Mouse (Mus musculus): ENCODE data around the gene Pcgf6. TPM values are rescaled to one million over a fixed set of nuclear protein-coding genes. Genes with fewer than 3 reads are reported as not detected.

Gene Pcgf6
- polyA plus RNA-seq, 1 experiment = 5.4 TPM

DNA sequence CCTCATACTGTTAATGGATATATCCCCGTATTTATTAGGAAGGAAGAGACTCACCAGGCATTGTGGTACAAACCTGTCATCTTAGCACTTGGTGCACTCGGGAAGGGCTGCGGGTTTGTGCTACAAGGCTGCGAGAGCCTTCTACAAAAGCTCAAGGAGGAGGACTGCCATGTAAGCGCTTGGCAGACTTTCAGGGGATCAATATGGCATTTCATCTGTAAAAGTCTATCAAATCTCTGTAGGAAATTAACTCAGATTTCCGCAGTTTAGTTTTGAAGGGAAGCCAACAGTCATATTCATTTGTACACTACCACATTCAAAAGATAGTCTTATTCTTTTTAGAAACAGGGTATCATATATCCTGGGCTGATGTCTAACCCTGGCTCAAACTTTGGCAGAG, 18.9 kb downstream of the Pcgf6 start:
- 90% methylated on average over 6 of the region's 6 CpGs for WGBS
- no peak for DNase-seq (ENCODE audit: low read depth, low spot score)

DNA sequence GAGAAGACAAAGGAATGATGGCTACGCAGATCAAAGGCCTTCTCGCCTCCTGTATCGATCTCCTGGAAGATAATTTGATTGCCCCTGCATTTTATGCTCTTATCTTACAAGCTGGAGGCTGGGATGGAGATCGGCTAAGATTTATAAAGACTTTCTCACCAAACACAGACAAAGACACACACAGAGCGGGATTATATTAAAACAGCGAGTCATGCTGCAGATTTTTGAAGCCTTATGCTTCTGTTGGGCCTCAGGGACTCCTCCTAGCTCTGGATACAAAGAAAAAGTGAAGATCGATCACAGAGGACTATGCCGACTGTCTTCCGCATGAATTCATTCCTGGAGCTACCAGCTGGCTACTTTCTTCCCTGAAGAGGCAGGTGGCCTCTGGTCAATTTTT, 20.9 kb downstream of the Pcgf6 start:
- WGBS = 81% methylated on average over 9 of the region's 9 CpGs
- DNase-seq (ENCODE audit: low read depth, low spot score) = no peak

DNA sequence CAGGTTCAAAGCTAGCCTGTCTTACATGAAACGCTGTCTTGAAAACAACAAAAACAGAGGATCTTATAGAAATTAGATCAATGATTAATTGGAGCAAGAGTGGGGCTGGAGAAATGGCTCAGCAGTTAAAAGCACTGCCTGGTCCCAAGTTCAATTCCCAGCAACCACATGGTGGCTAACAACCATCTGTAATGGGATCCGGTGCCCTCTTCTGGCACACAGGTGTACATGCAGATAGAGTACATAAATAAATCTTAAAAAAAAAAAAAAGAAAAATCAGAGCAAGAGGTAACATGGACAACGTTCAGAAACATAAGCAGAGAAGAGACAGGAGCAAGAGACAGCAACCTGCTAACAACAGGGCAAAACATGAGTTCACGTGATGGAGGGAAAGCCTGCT, 24.2 kb downstream of the Pcgf6 start:
- WGBS = 85% methylated on average over 4 of the region's 4 CpGs
- no peak for DNase-seq (ENCODE audit: low read depth, low spot score)

DNA sequence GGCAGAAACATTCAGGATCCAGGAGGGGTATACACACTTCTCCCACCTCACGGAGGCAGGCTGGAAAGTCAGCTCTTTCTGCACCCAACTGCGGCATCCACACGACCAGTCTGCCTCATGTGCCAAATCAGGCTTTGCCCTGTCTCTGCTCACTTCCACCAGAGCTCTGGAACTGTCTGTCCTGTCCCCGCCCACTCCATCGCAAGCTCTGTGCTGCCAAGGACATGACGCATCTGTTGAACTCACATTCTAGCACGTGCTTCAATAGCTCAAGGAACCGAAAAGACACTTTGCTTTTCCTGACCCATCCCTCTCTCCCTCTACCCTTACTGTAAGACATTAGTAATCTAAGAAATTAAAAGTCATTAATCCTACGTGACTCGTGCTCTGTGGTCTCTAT, 25.8 kb downstream of the Pcgf6 start:
- DNase-seq (ENCODE audit: low read depth, low spot score) = no peak
- 51% methylated on average over 10 of the region's 10 CpGs for WGBS

DNA sequence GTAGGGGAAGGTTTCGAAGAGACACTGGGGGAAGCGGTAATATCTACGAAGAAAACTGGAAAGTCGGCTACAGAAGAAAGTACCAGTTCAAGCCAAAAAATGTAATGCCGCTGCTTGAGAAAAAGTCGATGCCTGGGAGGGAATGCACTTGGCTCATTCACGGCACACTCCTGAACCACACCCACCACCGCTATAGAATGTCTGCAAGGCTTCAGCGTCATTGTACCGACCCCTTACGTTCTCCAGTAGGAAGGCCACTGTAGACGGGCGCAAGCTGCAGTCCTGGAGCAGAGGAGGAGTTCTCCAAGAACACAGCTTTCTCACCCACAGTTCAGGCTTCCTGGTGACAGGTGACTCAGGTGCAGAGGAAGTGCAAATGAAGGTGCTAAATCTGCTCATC, 27.2 kb downstream of the Pcgf6 start:
- no peak for DNase-seq (ENCODE audit: low read depth, low spot score)
- 74% methylated on average over 13 of the region's 13 CpGs for WGBS

DNA sequence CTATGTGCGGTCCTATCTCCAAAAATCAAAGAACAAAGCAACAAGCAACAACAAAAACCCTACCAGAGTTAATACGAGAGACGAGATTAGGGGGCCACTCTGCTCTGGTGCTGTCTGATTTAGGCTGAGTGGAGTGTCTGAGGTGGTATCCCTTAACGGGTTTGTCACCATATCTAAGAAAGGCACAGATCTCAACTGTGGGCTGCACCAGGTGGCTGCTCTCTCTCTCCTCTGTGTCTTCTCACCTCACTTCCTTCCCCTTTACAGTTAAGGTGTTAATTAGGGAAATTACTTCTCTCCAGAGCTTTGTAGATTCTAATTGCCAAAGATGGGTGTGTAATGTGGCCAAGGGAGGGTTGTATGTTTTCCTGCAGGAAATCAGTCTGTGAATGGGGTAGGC, 28.0 kb downstream of the Pcgf6 start:
- WGBS = 84% methylated on average over 4 of the region's 4 CpGs
- DNase-seq (ENCODE audit: low read depth, low spot score) = no peak

DNA sequence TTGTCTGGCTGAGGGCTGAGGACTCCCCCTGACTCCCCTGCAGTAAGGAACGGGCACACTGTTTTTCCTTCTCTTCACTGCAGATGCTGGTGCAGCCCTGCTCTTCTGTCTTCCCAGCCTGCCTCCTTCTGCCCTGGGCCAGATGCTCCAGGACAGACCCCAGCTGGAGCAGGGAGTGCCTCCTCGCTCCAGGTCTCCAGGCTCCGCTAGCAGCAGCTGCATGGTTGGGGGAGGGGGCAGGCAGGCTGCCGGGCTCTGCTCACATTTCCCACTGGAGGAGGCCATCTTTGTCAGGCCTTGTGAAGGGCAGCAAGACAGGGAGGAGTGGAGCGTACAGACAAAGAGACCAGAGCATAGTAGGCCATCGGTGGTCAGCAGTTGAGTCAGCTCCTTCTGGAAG, 31.4 kb downstream of the Pcgf6 start:
- 24% methylated on average over 6 of the region's 6 CpGs for WGBS
- DNase-seq (ENCODE audit: low read depth, low spot score) = no peak

DNA sequence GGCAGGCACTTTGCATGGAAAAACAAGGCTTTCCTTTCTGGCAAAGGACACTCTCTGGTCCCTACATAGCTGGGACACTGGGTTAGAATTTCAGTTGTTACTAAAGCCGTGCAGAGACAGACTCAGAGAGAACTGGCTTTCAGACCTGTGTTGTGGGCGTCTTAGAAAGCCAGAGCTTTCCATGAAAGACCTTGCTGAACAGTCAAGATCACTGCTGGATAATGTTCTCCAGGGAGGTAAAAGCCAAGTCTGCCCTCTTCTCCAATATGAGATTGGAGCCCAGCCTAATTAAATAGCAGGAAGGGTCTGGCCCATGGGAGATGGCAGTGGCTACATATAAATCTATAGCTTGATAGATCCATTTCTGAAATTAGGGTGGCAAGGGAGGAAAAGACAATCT, 32.4 kb downstream of the Pcgf6 start:
- no peak for DNase-seq (ENCODE audit: low read depth, low spot score)

DNA sequence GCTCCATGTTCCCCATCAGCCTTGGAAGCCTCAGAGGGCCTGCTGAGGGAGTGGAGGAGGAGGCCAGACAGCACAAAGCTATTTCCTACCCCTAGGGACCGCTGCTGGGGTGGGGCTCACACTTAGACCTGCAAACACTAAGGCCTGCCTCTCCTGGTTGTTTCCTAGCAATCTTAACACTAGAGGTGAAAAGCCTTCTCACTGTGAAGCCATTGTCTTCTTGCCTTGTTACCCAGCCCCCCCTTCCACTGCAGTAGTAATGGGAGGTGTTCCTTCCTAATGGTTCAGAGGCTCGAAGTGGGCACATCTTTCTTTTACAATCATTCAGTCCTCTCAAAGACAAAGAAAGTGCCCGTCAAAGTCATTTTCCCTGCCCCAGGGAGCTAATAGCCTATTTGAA, 32.9 kb downstream of the Pcgf6 start:
- WGBS = 5% methylated on average over 3 of the region's 3 CpGs
- DNase-seq (ENCODE audit: low read depth, low spot score) = no peak

More for the DNA sequence above, 32.4 kb downstream of the Pcgf6 start:
- WGBS = 43% methylated on average over 2 of the region's 2 CpGs

DNA sequence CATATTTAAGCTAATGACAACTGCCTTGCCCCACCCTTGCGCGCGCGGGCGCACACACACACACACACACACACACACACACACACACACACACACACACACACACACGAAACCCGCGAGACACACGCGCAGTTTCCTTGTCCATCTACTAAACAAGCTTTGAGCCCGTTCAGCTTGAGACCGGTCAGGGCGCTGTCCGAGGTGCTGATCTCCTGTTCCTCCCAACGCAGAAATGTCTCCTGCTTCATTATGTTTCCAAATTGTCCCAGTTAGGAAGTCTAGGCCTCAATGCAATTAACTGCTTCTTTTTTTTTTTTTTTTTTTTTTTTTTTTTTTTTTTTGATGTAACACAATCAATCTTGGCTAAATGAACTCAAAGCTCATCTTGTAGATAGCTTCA, 34.2 kb downstream of the Pcgf6 start:
- no peak for DNase-seq (ENCODE audit: low read depth, low spot score)
- WGBS = 2% methylated on average over 15 of the region's 15 CpGs

DNA sequence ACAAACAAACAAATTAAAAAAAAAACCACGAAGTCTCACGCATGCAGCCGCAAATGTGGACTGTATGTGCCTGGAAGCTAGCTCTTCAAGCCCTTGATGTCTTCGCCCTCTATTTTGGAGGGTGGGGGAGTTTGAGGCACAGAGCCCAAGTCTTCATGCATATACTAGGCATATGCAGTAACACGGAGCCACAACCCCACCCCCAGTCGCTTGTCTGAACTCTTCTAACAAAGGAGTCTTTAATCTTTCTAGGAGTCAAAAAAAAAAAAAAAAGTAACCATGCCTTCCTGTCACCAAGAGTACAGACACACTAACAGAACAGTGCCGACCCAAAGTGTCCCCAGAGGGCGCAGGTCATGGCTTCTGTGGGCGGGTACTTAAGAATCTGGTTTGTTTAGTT, 34.7 kb downstream of the Pcgf6 start:
- 7% methylated on average over 9 of the region's 9 CpGs for WGBS
- no peak for DNase-seq (ENCODE audit: low read depth, low spot score)

DNA sequence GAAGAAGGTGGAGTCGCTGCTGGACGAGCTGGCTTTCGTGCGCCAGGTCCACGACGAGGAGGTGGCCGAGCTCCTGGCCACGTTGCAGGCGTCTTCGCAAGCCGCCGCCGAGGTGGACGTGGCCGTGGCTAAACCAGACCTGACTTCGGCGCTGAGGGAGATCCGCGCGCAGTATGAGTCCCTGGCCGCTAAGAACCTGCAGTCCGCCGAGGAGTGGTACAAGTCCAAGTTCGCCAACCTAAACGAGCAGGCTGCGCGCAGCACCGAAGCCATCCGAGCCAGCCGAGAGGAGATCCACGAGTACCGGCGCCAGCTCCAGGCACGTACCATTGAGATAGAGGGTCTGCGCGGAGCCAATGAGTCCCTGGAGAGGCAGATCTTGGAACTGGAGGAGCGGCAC, 35.3 kb downstream of the Pcgf6 start:
- no peak for DNase-seq (ENCODE audit: low read depth, low spot score)
- WGBS = 3% methylated on average over 37 of the region's 37 CpGs

DNA sequence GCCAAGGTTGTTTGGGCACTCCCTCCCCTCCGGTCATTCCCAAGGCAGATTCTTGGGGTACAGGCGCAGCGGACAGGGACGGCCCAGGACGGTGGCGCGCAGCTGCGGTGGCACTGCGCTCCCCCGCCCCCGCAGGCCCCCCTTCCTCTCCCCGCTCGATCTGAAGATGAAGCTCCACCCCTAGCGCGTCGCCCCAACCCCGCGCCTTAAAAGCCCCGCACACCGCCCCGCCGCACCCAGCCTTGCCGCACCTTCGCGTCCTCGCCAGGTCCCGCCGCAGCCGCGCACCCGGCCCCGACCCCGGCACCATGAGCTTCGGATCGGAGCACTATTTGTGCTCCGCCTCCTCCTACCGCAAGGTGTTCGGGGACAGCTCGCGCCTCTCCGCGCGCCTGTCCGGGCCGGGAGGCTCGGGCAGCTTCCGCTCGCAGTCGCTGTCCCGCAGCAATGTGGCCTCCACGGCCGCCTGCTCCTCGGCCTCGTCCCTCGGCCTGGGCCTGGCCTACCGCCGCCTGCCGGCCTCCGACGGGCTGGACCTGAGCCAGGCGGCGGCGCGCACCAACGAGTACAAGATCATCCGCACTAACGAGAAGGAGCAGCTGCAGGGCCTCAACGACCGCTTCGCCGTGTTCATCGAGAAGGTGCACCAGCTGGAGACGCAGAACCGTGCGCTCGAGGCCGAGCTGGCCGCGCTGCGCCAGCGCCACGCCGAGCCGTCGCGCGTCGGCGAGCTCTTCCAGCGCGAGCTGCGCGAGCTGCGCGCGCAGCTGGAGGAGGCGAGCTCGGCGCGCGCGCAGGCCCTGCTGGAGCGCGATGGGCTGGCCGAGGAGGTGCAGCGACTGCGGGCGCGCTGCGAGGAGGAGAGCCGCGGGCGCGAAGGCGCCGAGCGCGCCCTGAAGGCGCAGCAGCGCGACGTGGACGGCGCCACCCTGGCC, 36.0 kb downstream of the Pcgf6 start, which contains the start of the genes Ina and Nt5c2:
Gene Ina (plus strand): TSS at position 252 of the 935 bp plus-strand sequence.
Gene Nt5c2 (minus strand): TSS at position 707 of the 935 bp plus-strand sequence.
- DNase-seq (ENCODE audit: low read depth, low spot score) = no peak
- 2% methylated on average over 122 of the region's 124 CpGs for WGBS

DNA sequence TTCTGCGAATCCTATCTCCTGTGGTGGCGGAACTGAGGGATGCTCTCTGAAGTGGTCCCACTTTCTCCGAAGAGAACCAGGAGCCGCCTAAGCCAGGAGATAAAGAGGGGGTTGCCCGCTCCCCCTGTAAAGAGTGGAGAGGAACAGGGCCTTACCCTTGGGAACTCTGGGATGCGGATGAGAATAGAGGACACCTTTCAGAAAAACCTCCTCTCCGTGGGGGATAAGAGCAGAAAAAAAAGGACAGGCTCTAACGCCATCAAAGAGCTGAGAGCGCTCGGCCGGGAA, 36.6 kb downstream of the Pcgf6 start:
- no peak for DNase-seq (ENCODE audit: low read depth, low spot score)
- 4% methylated on average over 11 of the region's 11 CpGs for WGBS

DNA sequence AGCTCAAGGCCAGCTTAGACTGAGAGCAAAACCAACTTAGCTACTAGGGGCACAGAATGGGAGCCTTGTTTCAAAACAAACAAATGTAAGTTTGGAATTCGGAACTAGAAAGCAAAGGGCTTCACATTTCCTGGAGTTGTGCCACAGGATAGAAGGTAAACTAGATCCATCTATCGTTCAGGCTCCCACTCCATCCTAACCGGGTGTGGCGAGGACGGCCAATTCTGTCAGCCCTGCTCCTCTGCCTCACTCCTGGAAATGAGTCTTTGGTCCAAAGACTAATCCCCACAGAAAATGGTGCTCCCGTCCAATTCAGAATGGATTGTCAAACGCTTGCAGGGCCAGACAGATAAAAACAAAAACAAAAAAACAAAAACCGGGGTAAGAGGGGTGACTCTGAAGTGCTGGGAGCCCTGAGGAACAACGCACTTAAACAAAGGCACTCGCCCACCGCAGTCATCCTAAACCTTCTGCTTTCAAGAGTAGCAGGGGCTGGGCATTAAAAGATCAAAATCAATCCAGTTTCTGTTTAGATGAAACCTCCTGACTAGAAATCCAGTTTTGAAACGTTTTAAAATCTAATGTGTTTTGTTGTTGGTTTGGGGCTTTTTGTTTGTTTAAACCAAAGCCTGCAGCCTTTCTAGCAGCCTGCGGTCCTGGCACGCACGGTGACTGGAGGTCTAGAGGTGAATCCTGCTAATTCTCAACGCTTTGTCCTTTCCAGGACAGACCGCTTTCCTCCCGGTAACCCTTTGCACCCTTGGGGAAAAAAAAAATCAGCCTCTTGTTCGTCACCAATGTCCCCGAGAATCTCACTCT, 37.2 kb downstream of the Pcgf6 start:
- WGBS = 14% methylated on average over 20 of the region's 20 CpGs
- no peak for DNase-seq (ENCODE audit: low read depth, low spot score)

DNA sequence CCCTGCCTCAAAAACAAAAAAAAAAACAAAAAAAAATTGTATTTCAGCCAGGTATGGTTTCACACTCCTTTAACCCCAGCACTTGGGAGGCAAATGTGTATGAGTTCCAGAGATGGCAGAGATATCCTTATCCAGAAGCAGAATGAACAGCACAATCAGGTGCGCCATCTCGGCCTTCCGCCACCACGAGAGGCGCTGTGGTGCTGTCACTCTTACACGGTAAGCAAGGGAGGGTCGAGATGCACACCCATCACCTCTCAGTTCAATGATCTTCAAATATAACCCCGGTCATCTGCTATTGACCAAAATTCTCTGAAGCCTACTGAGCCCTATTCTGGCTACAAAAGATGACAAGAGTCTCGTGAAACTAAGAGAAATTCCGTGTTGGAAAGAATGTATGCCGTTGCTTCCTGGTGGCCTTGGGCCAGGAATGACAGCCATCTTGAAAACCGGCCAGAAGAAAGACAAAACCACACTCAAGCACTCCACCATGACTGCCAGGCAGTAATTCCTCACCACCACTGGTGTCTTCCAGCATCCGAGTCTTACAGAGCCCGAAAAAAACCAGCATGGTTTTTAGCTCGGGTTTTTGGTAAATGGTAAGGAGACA, 38.1 kb downstream of the Pcgf6 start:
- WGBS = 82% methylated on average over 15 of the region's 15 CpGs

DNA sequence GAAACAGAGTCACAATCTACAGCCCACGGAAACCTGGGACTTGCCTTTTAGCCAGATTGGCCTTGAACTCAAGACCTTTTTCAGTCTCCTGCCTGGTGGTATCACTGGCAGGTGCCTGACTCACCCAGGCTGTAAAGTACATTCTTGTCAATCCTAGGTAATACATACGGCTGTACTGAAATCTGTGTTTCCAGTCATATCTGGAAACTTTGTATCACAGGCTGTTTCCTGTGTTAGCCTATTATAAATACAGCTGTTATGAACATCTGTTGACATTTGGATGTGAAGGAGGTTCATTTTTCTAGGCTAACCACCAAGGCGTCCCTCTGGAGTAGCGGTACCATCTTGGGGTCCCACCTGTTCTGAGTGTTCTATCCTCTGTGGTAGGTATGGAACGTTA, 40.8 kb downstream of the Pcgf6 start:
- 58% methylated on average over 5 of the region's 5 CpGs for WGBS
- DNase-seq (ENCODE audit: low read depth, low spot score) = no peak

More for the DNA sequence above, 38.1 kb downstream of the Pcgf6 start:
- DNase-seq (ENCODE audit: low read depth, low spot score) = no peak

DNA sequence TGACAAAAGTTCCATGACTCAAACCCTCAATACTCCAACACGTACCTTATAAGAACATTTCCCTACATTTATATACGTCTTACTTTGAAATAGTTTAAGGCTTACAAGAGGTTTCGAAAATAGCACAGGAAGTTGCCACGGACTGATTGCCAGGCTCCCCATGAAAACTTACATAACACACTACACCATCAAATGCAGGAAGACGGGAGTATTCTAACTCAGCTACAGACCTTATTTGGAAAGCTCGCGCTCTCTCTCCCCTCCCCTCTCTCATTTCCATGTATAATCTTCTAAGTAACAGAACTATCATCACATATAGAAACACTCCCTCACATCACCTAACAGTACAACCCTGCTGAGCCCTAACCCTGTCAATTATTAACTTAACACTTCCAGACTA, 41.3 kb downstream of the Pcgf6 start:
- DNase-seq (ENCODE audit: low read depth, low spot score) = no peak
- 68% methylated on average over 7 of the region's 7 CpGs for WGBS

DNA sequence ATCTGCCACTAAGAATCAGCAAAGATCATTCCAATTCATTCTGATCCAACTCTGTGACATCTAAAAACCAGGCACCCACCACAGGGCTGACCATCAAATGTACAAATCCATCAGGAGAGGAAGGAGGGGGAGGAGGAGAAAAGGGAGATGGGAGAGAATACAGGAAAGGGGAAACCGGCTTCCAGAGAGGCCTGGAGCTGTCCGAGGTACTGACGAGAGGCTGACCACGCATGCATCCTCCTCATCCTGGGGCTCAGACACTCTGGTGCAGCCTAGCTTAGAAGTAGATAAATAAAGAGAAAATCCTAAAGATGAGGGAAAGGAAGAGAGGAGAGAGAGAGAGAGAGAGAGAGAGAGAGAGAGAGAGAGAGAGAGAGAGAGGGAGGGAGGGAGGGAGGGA, 44.4 kb downstream of the Pcgf6 start:
- 0% methylated on average over 4 of the region's 4 CpGs for WGBS
- no peak for DNase-seq (ENCODE audit: low read depth, low spot score)

DNA sequence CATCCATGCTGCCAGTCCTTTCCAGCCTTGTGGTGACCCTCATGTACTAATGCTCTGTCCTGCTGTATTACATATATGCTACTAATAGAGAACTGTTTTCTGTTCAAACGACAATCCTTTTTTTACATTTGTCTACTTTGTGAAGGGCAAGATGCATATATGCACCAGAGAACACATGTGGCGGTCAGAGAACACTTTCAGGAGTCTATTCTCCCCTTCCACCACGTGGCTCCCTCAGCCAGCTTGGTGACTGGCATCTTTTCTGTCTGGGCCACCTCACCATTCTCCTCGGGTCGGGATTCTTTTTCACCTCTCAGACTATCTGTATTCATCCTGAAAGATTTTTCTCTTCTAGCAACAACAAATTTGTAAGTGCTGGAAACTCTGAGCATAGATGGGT, 44.8 kb downstream of the Pcgf6 start:
- DNase-seq (ENCODE audit: low read depth, low spot score) = no peak
- 55% methylated on average over 5 of the region's 5 CpGs for WGBS
